Mouse (Mus musculus): ENCODE measurements around the gene Draxin. TPM values are rescaled to one million over a fixed set of nuclear protein-coding genes. Genes with fewer than 3 reads are reported as not detected.
"Not testable (repeated sequence)": the region's sequence is repeated elsewhere in the genome, so short reads cannot be mapped to it uniquely, and the experiment has no call there.

The Draxin gene
- polyA plus RNA-seq, 1 experiment from 2014 or later: 0.13 TPM

GRCm38 (mm10) chr4:148053417-148053920 lies 77.0 kb downstream of the Draxin start:
- DNase-seq: no peak
- H3K9ac ChIP-seq: no peak overlapping the region
- no peak overlapping the region for H3K27ac ChIP-seq

GRCm38 (mm10) chr4:148052976-148053375 lies 77.5 kb downstream of the Draxin start:
- ATAC-seq (ENCODE audit: low read depth) (no peak), DNase-seq (no peak)
- H3K27me3 ChIP-seq: no peaks in the 10 kb centered on the region
- no peak overlapping the region for H3K4me3 ChIP-seq (replicated peaks)
- no peak overlapping the region for H3K27ac ChIP-seq
- WGBS (ENCODE audit: insufficient replicate concordance): 80% methylated on average over 2 of the region's 2 CpGs
- no peaks in the 10 kb centered on the region for H3K9me3 ChIP-seq (replicated peaks)
- peaks cover 42% of the 10 kb centered on the region for H3K4me1 ChIP-seq (replicated peaks)
- no peak overlapping the region for H3K4me2 ChIP-seq
- no peak overlapping the region for H3K9ac ChIP-seq
- peaks cover 100% of the 10 kb centered on the region for H3K36me3 ChIP-seq

More at GRCm38 (mm10) chr4:148053417-148053920, 77.0 kb downstream of the Draxin start:
- no peaks in the 10 kb centered on the region for H3K27me3 ChIP-seq
- H3K4me1 ChIP-seq (replicated peaks): peaks cover 37% of the 10 kb centered on the region
- peaks cover 100% of the 10 kb centered on the region for H3K36me3 ChIP-seq
- H3K4me3 ChIP-seq (replicated peaks): no peak overlapping the region
- no peak for ATAC-seq (ENCODE audit: low read depth)
- no peak overlapping the region for H3K4me2 ChIP-seq
- no peaks in the 10 kb centered on the region for H3K9me3 ChIP-seq (replicated peaks)
- 91% methylated on average over 12 of the region's 12 CpGs for WGBS (ENCODE audit: insufficient replicate concordance)

GRCm38 (mm10) chr4:148051886-148052285 lies 78.6 kb downstream of the Draxin start:
- Histone ChIP-seq H3K9me3 (replicated peaks) (no peaks in the 10 kb centered on the region), H3K36me3 (peaks cover 96% of the 10 kb centered on the region), H3K27me3 (no peaks in the 10 kb centered on the region), H3K4me1 (replicated peaks) (peaks cover 47% of the 10 kb centered on the region), H3K4me3 (replicated peaks) (no peak overlapping the region), H3K4me2 (no peak overlapping the region), H3K9ac (no peak overlapping the region), H3K27ac (no peak overlapping the region)
- 87% methylated on average over 11 of the region's 11 CpGs for WGBS (ENCODE audit: insufficient replicate concordance)
- DNase-seq (no peak), ATAC-seq (ENCODE audit: low read depth) (no peak)

GRCm38 (mm10) chr4:148051046-148051776 lies 79.3 kb downstream of the Draxin start:
- Histone ChIP-seq H3K9ac (no peak overlapping the region), H3K9me3 (replicated peaks) (no peaks in the 10 kb centered on the region), H3K27me3 (no peaks in the 10 kb centered on the region), H3K4me3 (replicated peaks) (no peak overlapping the region), H3K36me3 (peaks cover 89% of the 10 kb centered on the region), H3K27ac (no peak overlapping the region), H3K4me2 (no peak overlapping the region), H3K4me1 (replicated peaks) (peaks cover 47% of the 10 kb centered on the region)
- WGBS (ENCODE audit: insufficient replicate concordance): 90% methylated on average over 13 of the region's 13 CpGs
- ATAC-seq (ENCODE audit: low read depth) (no peak), DNase-seq (no peak)

- not testable (repeated sequence) for H3K9ac ChIP-seq; H3K9me3 ChIP-seq (replicated peaks); H3K4me2 ChIP-seq; H3K27ac ChIP-seq; ATAC-seq (ENCODE audit: low read depth); H3K4me3 ChIP-seq (replicated peaks); DNase-seq; H3K27me3 ChIP-seq
- peaks cover 50% of the 10 kb centered on the region for H3K4me1 ChIP-seq (replicated peaks)
- WGBS (ENCODE audit: insufficient replicate concordance): 92% methylated on average over 3 of the region's 3 CpGs
- peaks cover 85% of the 10 kb centered on the region for H3K36me3 ChIP-seq
These were observed 80.0 kb downstream of the Draxin start for GRCm38 (mm10) chr4:148050396-148050914.

Small RNA genes within 50 kb of the gene (microRNA-seq; reads per million reads assigned to microRNA genes)
- not detected for gene Mir7022

Other genes starting within 250 kb of the Draxin start
- 17.7 and 21.0 TPM in 2 replicates for gene Mfn2, start 226.0 kb downstream of the Draxin start, polyA plus RNA-seq (2015; fragmentation: Nextera tagmentation; extraction: Ambion mirVana)
- gene Plod1, start 193.9 kb downstream of the Draxin start, polyA plus RNA-seq (2015; fragmentation: Nextera tagmentation; extraction: Ambion mirVana): 24.9 and 28.3 TPM in 2 replicates
- gene 2510039O18Rik, start 189.8 kb downstream of the Draxin start, polyA plus RNA-seq (2015; fragmentation: Nextera tagmentation; extraction: Ambion mirVana): 6.8 and 7.1 TPM in 2 replicates
- 0.38 TPM in 1 of 2 replicates, not detected in the other for gene Nppb, start 144.9 kb downstream of the Draxin start, polyA plus RNA-seq (2015; fragmentation: Nextera tagmentation; extraction: Ambion mirVana)
- 0.48 and 5.6 TPM in 2 replicates for gene Nppa, start 130.0 kb downstream of the Draxin start, polyA plus RNA-seq (2015; fragmentation: Nextera tagmentation; extraction: Ambion mirVana)
- gene Clcn6, start 91.9 kb downstream of the Draxin start, polyA plus RNA-seq (2015; fragmentation: Nextera tagmentation; extraction: Ambion mirVana): 1.5 and 1.7 TPM in 2 replicates
- 8.9 and 10.7 TPM in 2 replicates for gene Mthfr, start 91.6 kb downstream of the Draxin start, polyA plus RNA-seq (2015; fragmentation: Nextera tagmentation; extraction: Ambion mirVana)
- gene Agtrap, start 42.7 kb downstream of the Draxin start, polyA plus RNA-seq (2015; fragmentation: Nextera tagmentation; extraction: Ambion mirVana): 11.2 and 11.7 TPM in 2 replicates
- 19.4 and 21.0 TPM in 2 replicates for gene Mad2l2, start 314 bp downstream of the Draxin start, polyA plus RNA-seq (2015; fragmentation: Nextera tagmentation; extraction: Ambion mirVana)
- 16.5 and 16.9 TPM in 2 replicates for gene Fbxo6, start 21.4 kb upstream of the Draxin start, polyA plus RNA-seq (2015; fragmentation: Nextera tagmentation; extraction: Ambion mirVana)
- 0.93 and 1.0 TPM in 2 replicates for gene Fbxo44, start 29.8 kb upstream of the Draxin start, polyA plus RNA-seq (2015; fragmentation: Nextera tagmentation; extraction: Ambion mirVana)
- 0.22 and 0.36 TPM in 2 replicates for gene Fbxo2, start 29.9 kb upstream of the Draxin start, polyA plus RNA-seq (2015; fragmentation: Nextera tagmentation; extraction: Ambion mirVana)
- gene Disp3, start 157.3 kb upstream of the Draxin start, polyA plus RNA-seq (2015; fragmentation: Nextera tagmentation; extraction: Ambion mirVana): 0.03 TPM in 1 of 2 replicates, not detected in the other